Mouse (Mus musculus) stomach, postnatal 0 days (tissue): ENCODE measurements around the gene Pgap2. TPM values are rescaled to one million over a fixed set of nuclear protein-coding genes. Genes with fewer than 3 reads are reported as not detected.

ENCODE experiments used
- ATAC-seq: fragments of 200-750 bp; cut with Nextera tagmentation; 2 replicates; pipeline ENCODE4 v1.8.0; 2017; ENCODE audit not compliant: low FRiP score, low TSS enrichment
- DNase-seq: peaks from one replicate; pipeline ENCODE4 v3.0.0-alpha.2; 2016; ENCODE audit warnings: low spot score
- H3K27ac ChIP-seq: fragments of 300-500 bp; sonication (generic); replicated peaks from 2 replicates; pipeline ENCODE4 v1.5.1; 2014; ENCODE audit warnings: mild to moderate bottlenecking, control low read depth
- H3K27me3 ChIP-seq: fragments of 300-500 bp; sonication (generic); 2 replicates; pipeline ENCODE4 v1.6.1; 2014; ENCODE audit warnings: low read length; ENCODE audit not compliant: control insufficient read depth, insufficient read depth
- H3K36me3 ChIP-seq: fragments of 300-500 bp; sonication (generic); 2 replicates; pipeline ENCODE4 v1.6.1; 2014; ENCODE audit warnings: low read length, mixed read lengths; ENCODE audit not compliant: control insufficient read depth, insufficient read depth
- H3K4me1 ChIP-seq: fragments of 300-500 bp; sonication (generic); replicated peaks from 2 replicates; pipeline ENCODE4 v1.6.1; 2014; ENCODE audit warnings: antibody characterized with exemption; ENCODE audit not compliant: control insufficient read depth, insufficient read depth
- H3K4me2 ChIP-seq: fragments of 300-500 bp; sonication (generic); replicated peaks from 2 replicates; pipeline ENCODE4 v1.6.1; 2014; ENCODE audit warnings: low read depth, mild to moderate bottlenecking, control low read depth, moderate library complexity
- H3K4me3 ChIP-seq: fragments of 300-500 bp; sonication (generic); 2 replicates; pipeline ENCODE4 v1.5.1; 2014; ENCODE audit warnings: low read depth, low read length, control low read depth
- H3K9ac ChIP-seq: fragments of 300-500 bp; sonication (generic); 2 replicates; pipeline ENCODE4 v1.6.1; 2014; ENCODE audit warnings: mild to moderate bottlenecking, low read length, control low read depth, mixed read lengths
- H3K9me3 ChIP-seq: fragments of 300-500 bp; sonication (generic); 2 replicates; pipeline ENCODE4 v1.6.1; 2016; ENCODE audit warnings: low read length; ENCODE audit not compliant: control insufficient read depth
- CTCF ChIP-seq: IDR thresholded peaks from 2 replicates; pipeline ENCODE4 v1.5.1; 2016; ENCODE audit warnings: antibody characterized with exemption, low read depth, mild to moderate bottlenecking, moderate library complexity
- EP300 ChIP-seq: optimal IDR thresholded peaks from 2 replicates; pipeline ENCODE3; 2016; ENCODE audit warnings: antibody characterized with exemption
- WGBS: fragments of 180-500 bp; shearing (Covaris S2); extraction: QIAGEN DNeasy Blood & Tissue Kit; methylation state at CpG from one replicate; pipeline ENCODE4 v1.1.7; 2014; 5-methylcytosine and 5-hydroxymethylcytosine counted together
- polyA plus RNA-seq: library from polyadenylated mRNA; unstranded; fragments of >200 nt; fragmentation: Nextera tagmentation; extraction: Ambion mirVana; gene quantifications from 2 replicates; pipeline ENCODE4 v1.2.1, GENCODE M21; 2015

The Pgap2 gene
- polyA plus RNA-seq, 1 experiment from 2014 or later: 88.2 TPM

GRCm38 (mm10) chr7:102222336-102222735 lies 12.3 kb downstream of the Pgap2 start:
- TF ChIP-seq EP300 (no peak), CTCF (peak; percentile 72)
- under 1% methylated on average over 11 of the region's 13 CpGs for WGBS
- Histone ChIP-seq H3K4me1 (no peaks in the 10 kb centered on the region), H3K27ac (peak overlapping the region; percentile 89; the same call in 1 of the 2 replicates), H3K9ac (no peak overlapping the region; the same call in 1 of the 2 replicates), H3K27me3 (no peaks in the 10 kb centered on the region), H3K4me3 (peak overlapping the region; percentile 74), H3K9me3 (no peaks in the 10 kb centered on the region), H3K36me3 (no peaks in the 10 kb centered on the region), H3K4me2 (peak overlapping the region; percentile 81)
- ATAC-seq: peak; percentile 55; the same call in 1 of the 2 replicates
- peak; percentile 69 for DNase-seq

- peak overlapping the region; percentile 89 for H3K27ac ChIP-seq
- TF ChIP-seq EP300 (no peak), CTCF (no peak; the same call in 1 of the 2 replicates)
- peak overlapping the region; percentile 82 for H3K9ac ChIP-seq
- peak overlapping the region; percentile 74 for H3K4me3 ChIP-seq
- DNase-seq (peak; percentile 70), ATAC-seq (peak; percentile 63)
- no peaks in the 10 kb centered on the region for H3K27me3 ChIP-seq
- H3K4me1 ChIP-seq: no peaks in the 10 kb centered on the region
- H3K4me2 ChIP-seq: peak overlapping the region; percentile 81
- WGBS: 1% methylated on average over 31 of the region's 31 CpGs
- H3K36me3 ChIP-seq: no peaks in the 10 kb centered on the region
- H3K9me3 ChIP-seq: no peaks in the 10 kb centered on the region
Observed at GRCm38 (mm10) chr7:102222830-102223556, 13.0 kb downstream of the Pgap2 start.

- H3K4me1 ChIP-seq: no peaks in the 10 kb centered on the region
- ATAC-seq (peak; percentile 71), DNase-seq (peak; percentile 58)
- H3K36me3 ChIP-seq: no peaks in the 10 kb centered on the region
- H3K9me3 ChIP-seq: no peaks in the 10 kb centered on the region
- no peak for TF ChIP-seq CTCF
- no peaks in the 10 kb centered on the region for H3K27me3 ChIP-seq
- no peak overlapping the region for H3K4me3 ChIP-seq
- H3K4me2 ChIP-seq: peak overlapping the region; percentile 81; the same call in 1 of the 2 replicates
- H3K9ac ChIP-seq: peak overlapping the region; percentile 9; the same call in 1 of the 2 replicates
- WGBS: 48% methylated on average over 5 of the region's 5 CpGs
- peak overlapping the region; percentile 87 for H3K27ac ChIP-seq
Observed at GRCm38 (mm10) chr7:102223883-102224738, 14.1 kb downstream of the Pgap2 start.

GRCm38 (mm10) chr7:102226051-102226450 lies 16.0 kb downstream of the Pgap2 start:
- no peak overlapping the region for H3K4me3 ChIP-seq
- H3K9ac ChIP-seq: no peak overlapping the region
- ATAC-seq: no peak
- WGBS: 91% methylated on average over 6 of the region's 6 CpGs
- no peak overlapping the region for H3K4me2 ChIP-seq
- no peaks in the 10 kb centered on the region for H3K36me3 ChIP-seq
- TF ChIP-seq CTCF (no peak), EP300 (no peak)
- no peak overlapping the region for H3K27ac ChIP-seq
- H3K9me3 ChIP-seq: no peaks in the 10 kb centered on the region
- no peaks in the 10 kb centered on the region for H3K27me3 ChIP-seq
- no peaks in the 10 kb centered on the region for H3K4me1 ChIP-seq
- DNase-seq: peak; percentile 6

GRCm38 (mm10) chr7:102228049-102228670 lies 18.2 kb downstream of the Pgap2 start:
- no peaks in the 10 kb centered on the region for H3K4me1 ChIP-seq
- H3K4me3 ChIP-seq: no peak overlapping the region
- no peaks in the 10 kb centered on the region for H3K36me3 ChIP-seq
- H3K4me2 ChIP-seq: no peak overlapping the region
- no peaks in the 10 kb centered on the region for H3K9me3 ChIP-seq
- H3K9ac ChIP-seq: no peak overlapping the region
- DNase-seq: peak; percentile 14
- peak; percentile 41; the same call in 1 of the 2 replicates for ATAC-seq
- WGBS: 59% methylated on average over 4 of the region's 4 CpGs
- no peak for TF ChIP-seq CTCF
- TF ChIP-seq EP300: no peak
- 0 out of 2 replicates have a peak overlapping the region, but pooled peaks have one; percentile 1 for H3K27ac ChIP-seq
- H3K27me3 ChIP-seq: no peaks in the 10 kb centered on the region
